Mouse (Mus musculus) lung, embryonic 16.5 days (tissue): ENCODE data around the gene Vdr. TPM values are rescaled to one million over a fixed set of nuclear protein-coding genes. Genes with fewer than 3 reads are reported as not detected.
A peak's percentile ranks its signal among the peaks of the same experiment; 100 is the strongest.

Experiments
- ATAC-seq: fragments of 200-750 bp; cut with Nextera tagmentation; 2 replicates; pipeline ENCODE4 v1.8.0; 2017; ENCODE audit warnings: low read depth, mild to moderate bottlenecking, moderate library complexity
- H3K27ac ChIP-seq: fragments of 300-500 bp; sonication (generic); 2 replicates; pipeline ENCODE4 v1.5.1; 2014; ENCODE audit warnings: mild to moderate bottlenecking, control low read depth, low read length
- H3K27me3 ChIP-seq: fragments of 300-500 bp; sonication (generic); 2 replicates; pipeline ENCODE4 v1.6.1; 2014; ENCODE audit warnings: low read depth, low read length, mixed read lengths; ENCODE audit not compliant: control insufficient read depth, insufficient read depth
- H3K36me3 ChIP-seq: fragments of 300-500 bp; sonication (generic); 2 replicates; pipeline ENCODE4 v1.6.1; 2014; ENCODE audit warnings: low read length; ENCODE audit not compliant: control insufficient read depth, insufficient read depth
- H3K4me1 ChIP-seq: fragments of 300-500 bp; sonication (generic); replicated peaks from 2 replicates; pipeline ENCODE4 v1.6.1; 2014; ENCODE audit warnings: low read length, mixed read lengths; ENCODE audit not compliant: control insufficient read depth, insufficient read depth
- H3K4me2 ChIP-seq: fragments of 300-500 bp; sonication (generic); 2 replicates; pipeline ENCODE4 v1.6.1; 2014; ENCODE audit warnings: low read depth, low read length, control low read depth
- H3K4me3 ChIP-seq: fragments of 300-500 bp; sonication (generic); 2 replicates; pipeline ENCODE4 v1.5.1; 2014; ENCODE audit warnings: mild to moderate bottlenecking, low read length, control low read depth
- H3K9ac ChIP-seq: fragments of 300-500 bp; sonication (generic); 2 replicates; pipeline ENCODE4 v1.6.1; 2014; ENCODE audit warnings: low read length, control low read depth
- H3K9me3 ChIP-seq: fragments of 300-500 bp; sonication (generic); 2 replicates; pipeline ENCODE4 v1.6.1; 2016; ENCODE audit warnings: low read length; ENCODE audit not compliant: control insufficient read depth
- WGBS: fragments of 180-500 bp; shearing (Covaris S2); extraction: QIAGEN DNeasy Blood & Tissue Kit; methylation state at CpG from one replicate; pipeline ENCODE4 v1.1.7; 2014; 5-methylcytosine and 5-hydroxymethylcytosine counted together
- polyA plus RNA-seq: library from polyadenylated mRNA; unstranded; fragments of >200 nt; fragmentation: Nextera tagmentation; extraction: Ambion mirVana; gene quantifications from 2 replicates; pipeline ENCODE4 v1.2.1, GENCODE M21; 2015

Vdr gene
- polyA plus RNA-seq, result 1.6 and 1.7 TPM in 2 replicates

- no peak within 1 kb of the TSS for H3K4me3 ChIP-seq
- H3K27ac ChIP-seq, result no peak within 1 kb of the TSS
- no peak for ATAC-seq
- H3K9ac ChIP-seq, result no peak within 1 kb of the TSS
- WGBS, result 87% methylated on average over 2 of the region's 2 CpGs
- no peaks in the 10 kb centered on the region for H3K9me3 ChIP-seq
- no peaks in the 10 kb centered on the region for H3K36me3 ChIP-seq
- H3K27me3 ChIP-seq, result peaks cover 9% of the 10 kb centered on the region
- peaks cover 21% of the 10 kb centered on the region for H3K4me1 ChIP-seq
- no peak within 1 kb of the TSS for H3K4me2 ChIP-seq
Observed at GRCm38 (mm10) chr15:97910530-97910929, at the start of gene Vdr. Gene Vdr (minus strand): TSS chr15:97910630.

- WGBS, result 50% methylated on average over 11 of the region's 11 CpGs
- no peak for ATAC-seq
Observed at GRCm38 (mm10) chr15:97956416-97956815, 46.0 kb upstream of the Vdr start.

GRCm38 (mm10) chr15:97955742-97956141, 45.3 kb upstream of the Vdr start:
- ATAC-seq, result 0 out of 2 replicates have a peak, but pooled peaks have one; percentile 37
- Histone ChIP-seq H3K27ac (no peak overlapping the region), H3K4me3 (no peak overlapping the region), H3K9me3 (no peaks in the 10 kb centered on the region), H3K27me3 (no peaks in the 10 kb centered on the region), H3K9ac (no peak overlapping the region), H3K36me3 (no peaks in the 10 kb centered on the region), H3K4me1 (peaks cover 4% of the 10 kb centered on the region), H3K4me2 (no peak overlapping the region)
- WGBS, result 9% methylated on average over 4 of the region's 4 CpGs

More at GRCm38 (mm10) chr15:97956416-97956815, 46.0 kb upstream of the Vdr start:
- Histone ChIP-seq H3K4me3 (no peak overlapping the region), H3K4me2 (no peak overlapping the region), H3K27me3 (no peaks in the 10 kb centered on the region), H3K4me1 (peaks cover 4% of the 10 kb centered on the region), H3K9me3 (no peaks in the 10 kb centered on the region), H3K27ac (no peak overlapping the region), H3K9ac (no peak overlapping the region), H3K36me3 (no peaks in the 10 kb centered on the region)

- Histone ChIP-seq H3K27ac (no peak overlapping the region), H3K4me1 (peaks cover 4% of the 10 kb centered on the region), H3K9me3 (no peaks in the 10 kb centered on the region), H3K9ac (no peak overlapping the region), H3K4me2 (no peak overlapping the region), H3K4me3 (no peak overlapping the region), H3K36me3 (no peaks in the 10 kb centered on the region), H3K27me3 (no peaks in the 10 kb centered on the region)
- ATAC-seq, result 0 out of 2 replicates have a peak, but pooled peaks have one; percentile 16
- 47% methylated on average over 1 of the region's 1 CpGs for WGBS
Observed at GRCm38 (mm10) chr15:97955286-97955685, 44.9 kb upstream of the Vdr start.

DNA sequence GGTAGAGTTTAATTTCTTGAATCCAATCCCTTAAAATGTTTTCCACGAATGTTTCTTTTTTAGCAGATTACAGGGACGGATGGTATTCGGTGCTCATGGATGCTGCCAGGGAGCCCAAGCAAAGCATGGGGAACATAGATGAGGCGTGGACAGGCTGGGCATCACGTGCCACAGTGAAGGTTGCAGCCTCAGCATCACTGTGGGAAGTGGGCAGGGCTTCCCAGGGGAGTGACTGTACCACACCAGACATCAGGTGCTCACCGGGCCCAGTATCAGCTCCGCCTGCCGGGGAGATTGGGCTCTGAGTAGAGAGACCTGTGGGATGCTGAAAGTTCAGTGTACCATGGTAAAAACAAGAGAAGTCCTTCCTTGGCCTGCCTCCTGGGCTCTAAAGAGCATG, 44.2 kb upstream of the Vdr start:
- Histone ChIP-seq H3K9me3 (no peaks in the 10 kb centered on the region), H3K36me3 (no peaks in the 10 kb centered on the region), H3K27ac (no peak overlapping the region), H3K4me2 (no peak overlapping the region), H3K27me3 (no peaks in the 10 kb centered on the region), H3K9ac (no peak overlapping the region), H3K4me3 (no peak overlapping the region), H3K4me1 (peaks cover 4% of the 10 kb centered on the region)
- ATAC-seq, result no peak
- WGBS, result 79% methylated on average over 8 of the region's 8 CpGs

GRCm38 (mm10) chr15:97952889-97953189, 42.4 kb upstream of the Vdr start:
- peaks cover 4% of the 10 kb centered on the region for H3K4me1 ChIP-seq
- H3K4me2 ChIP-seq, result no peak overlapping the region; the same call in 1 of the 2 replicates
- no peaks in the 10 kb centered on the region for H3K27me3 ChIP-seq
- no peak for ATAC-seq
- no peaks in the 10 kb centered on the region for H3K9me3 ChIP-seq
- no peaks in the 10 kb centered on the region for H3K36me3 ChIP-seq
- H3K27ac ChIP-seq, result no peak overlapping the region
- no peak overlapping the region for H3K9ac ChIP-seq
- no peak overlapping the region for H3K4me3 ChIP-seq
- 61% methylated on average over 4 of the region's 4 CpGs for WGBS

DNA sequence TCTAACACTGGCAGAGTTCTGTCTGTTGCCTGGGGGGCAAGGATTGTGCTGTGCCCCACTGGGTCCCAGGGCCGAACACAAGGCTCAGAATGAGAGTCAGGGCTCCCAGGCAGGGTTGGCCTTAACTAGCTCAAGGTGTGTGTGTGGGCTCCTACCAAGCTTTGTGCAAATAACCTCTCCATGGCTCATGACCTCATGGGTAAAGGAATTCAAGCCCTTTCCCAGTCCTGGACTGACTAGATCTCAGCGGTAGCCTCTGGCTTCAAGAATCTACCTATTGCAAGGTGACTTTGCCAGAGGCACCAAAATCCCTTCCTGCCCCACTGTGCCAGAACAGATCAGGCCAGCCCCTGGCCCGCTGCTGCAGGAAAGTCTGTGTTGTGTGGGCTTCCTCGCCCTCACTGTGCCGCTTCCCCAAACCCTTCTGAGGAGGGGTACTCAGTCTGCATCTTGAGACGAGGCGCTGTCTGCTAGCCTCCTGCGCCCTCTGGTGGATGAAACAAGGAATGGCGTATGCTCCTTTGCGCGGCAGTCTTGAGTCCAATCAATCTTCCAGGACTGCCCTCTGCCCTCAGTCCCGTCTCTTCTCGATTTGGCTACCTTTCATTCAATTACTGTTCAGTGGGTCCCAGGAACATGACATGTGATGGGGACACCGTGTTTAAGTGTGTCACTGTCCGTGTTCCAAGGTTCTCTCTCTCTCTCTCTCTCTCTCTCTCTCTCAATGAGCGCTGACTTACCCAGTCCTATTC, 41.9 kb upstream of the Vdr start:
- peak overlapping the region; percentile 34 for H3K4me2 ChIP-seq
- H3K4me3 ChIP-seq, result no peak overlapping the region
- no peaks in the 10 kb centered on the region for H3K9me3 ChIP-seq
- H3K9ac ChIP-seq, result no peak overlapping the region
- no peak overlapping the region for H3K27ac ChIP-seq
- H3K4me1 ChIP-seq, result peaks cover 4% of the 10 kb centered on the region
- H3K27me3 ChIP-seq, result no peaks in the 10 kb centered on the region
- no peaks in the 10 kb centered on the region for H3K36me3 ChIP-seq
- peak; percentile 53 for ATAC-seq
- 13% methylated on average over 16 of the region's 16 CpGs for WGBS

- Histone ChIP-seq H3K27me3 (no peaks in the 10 kb centered on the region), H3K4me2 (no peak overlapping the region), H3K36me3 (no peaks in the 10 kb centered on the region), H3K4me1 (no peaks in the 10 kb centered on the region; the same call in none of the 2 replicates), H3K27ac (no peak overlapping the region), H3K9ac (no peak overlapping the region), H3K4me3 (no peak overlapping the region), H3K9me3 (no peaks in the 10 kb centered on the region)
- WGBS, result 53% methylated on average over 7 of the region's 7 CpGs
- no peak for ATAC-seq
Observed at GRCm38 (mm10) chr15:97950240-97950639, 39.8 kb upstream of the Vdr start.

GRCm38 (mm10) chr15:97949706-97950105, 39.3 kb upstream of the Vdr start:
- Histone ChIP-seq H3K9ac (no peak overlapping the region), H3K4me1 (no peaks in the 10 kb centered on the region; the same call in 1 of the 2 replicates), H3K27me3 (no peaks in the 10 kb centered on the region), H3K9me3 (no peaks in the 10 kb centered on the region), H3K27ac (no peak overlapping the region), H3K36me3 (no peaks in the 10 kb centered on the region), H3K4me2 (no peak overlapping the region), H3K4me3 (no peak overlapping the region)
- 66% methylated on average over 3 of the region's 3 CpGs for WGBS
- no peak for ATAC-seq
